In genomic region chr2:157137959-157138731, GRCm38 (mm10) we compare ENCODE assay signal across 1 mouse cellular context.
TF ChIP-seq lines count a peak whose summit lies in the region.

No protein-coding gene starts in this region.

TF ChIP-seq in CH12.LX, 34 proteins besides CTCF, POLR2A, EP300 and RAD21 (continued from another document):
- no peak for TF ChIP-seq UBTF (IDR thresholded peaks at IDR 0.05; ENCODE audit: low read depth, low read length)
- no peak for TF ChIP-seq RCOR1 (conservative IDR thresholded peaks at IDR 0.05; ENCODE audit: low read depth, low read length)
- no peak for TF ChIP-seq NRF1 (IDR thresholded peaks at IDR 0.05; ENCODE audit: low read depth, low read length)
TF ChIP-seq in CH12.LX: peak in this region for 4.
